Mouse (Mus musculus) ES-Bruce4 (cell line): ENCODE results near the gene Ankfy1.

Experiments
- CTCF ChIP-seq: IDR thresholded peaks from one replicate; pipeline ENCODE4 v1.8.1; 2011; ENCODE audit warnings: low read depth, low read length
- POLR2A ChIP-seq: IDR thresholded peaks from one replicate; pipeline ENCODE4 v1.8.1; 2011; ENCODE audit warnings: low read length; ENCODE audit not compliant: insufficient read depth

DNA sequence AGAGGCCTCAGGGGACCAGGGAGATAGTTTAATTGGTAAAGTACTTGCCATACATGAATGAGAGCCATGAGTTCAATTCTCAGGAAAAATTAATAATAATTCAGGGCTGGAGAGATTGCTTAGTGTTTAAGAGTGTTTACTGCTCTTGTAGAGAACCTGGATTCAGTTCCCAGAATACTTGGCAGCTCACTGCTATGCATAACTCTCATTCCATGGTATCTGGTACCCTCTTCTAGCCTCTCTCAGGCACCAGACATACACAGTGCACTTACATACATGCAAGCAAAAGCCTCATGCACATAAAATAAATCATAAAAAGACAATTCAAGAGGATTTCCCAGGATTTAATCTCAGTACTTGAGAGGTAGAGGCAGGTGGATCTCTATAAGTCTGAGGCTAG lies 114.8 kb downstream of the Ankfy1 start:
- TF ChIP-seq CTCF = no peak
- no peak for TF ChIP-seq POLR2A
